ENCODE assay signal across 26 mouse cellular contexts in the genomic region with DNA sequence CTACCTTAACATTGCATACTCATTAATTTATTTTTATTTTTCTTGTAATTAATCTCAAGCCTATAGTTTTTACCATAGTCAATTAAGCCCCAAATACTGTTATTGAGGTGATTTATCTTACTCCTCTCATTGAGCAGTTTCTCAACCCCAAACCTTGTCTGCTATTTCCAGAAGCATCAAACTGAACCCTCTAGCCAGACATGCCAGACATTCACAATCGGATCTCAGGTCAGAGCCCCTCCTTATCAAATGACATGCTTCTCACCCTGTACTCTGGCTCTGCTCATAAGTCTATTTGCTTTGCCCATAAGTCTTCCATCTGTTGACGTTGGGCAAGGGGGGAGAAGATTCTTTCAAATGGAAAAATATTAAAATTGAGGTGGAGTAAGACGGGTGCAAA.
"Had no signal": no experiment of that assay in that cellular context is flagged by ENCODE, and none has a peak within 500 bp of the region (broad histone marks: within the 10 kb centered on the region; RNA-seq: fewer than 3 reads in every experiment).

No protein-coding gene starts in this region.

- H3K4me3 ChIP-seq: gastrocnemius, adult 2 months; heart, embryonic 10.5 days; heart, embryonic 12.5 days; hindbrain, embryonic 10.5 days; hindbrain, embryonic 12.5 days; intestine, embryonic 15.5 days; layer of hippocampus, adult 2 months; left cerebral cortex, adult 2 months; limb, embryonic 13.5 days; liver, embryonic 13.5 days; liver, embryonic 15.5 days had no signal

- H3K36me3 ChIP-seq: heart, embryonic 10.5 days; heart, embryonic 12.5 days; hindbrain, embryonic 10.5 days; hindbrain, embryonic 12.5 days; intestine, embryonic 15.5 days; limb, embryonic 13.5 days; liver, embryonic 13.5 days; liver, embryonic 15.5 days had no signal

- ATAC-seq: hindbrain, embryonic 16.5 days; inflammation-experienced regulatory T-cells, adult 6 months; intestine, embryonic 15.5 days; intestine, postnatal 0 days had no signal

- H3K27me3 ChIP-seq: heart, embryonic 12.5 days; hindbrain, embryonic 12.5 days; intestine, embryonic 15.5 days; limb, embryonic 13.5 days; liver, embryonic 13.5 days; liver, embryonic 15.5 days had no signal

- H3K9ac ChIP-seq: heart, embryonic 12.5 days; hindbrain, embryonic 12.5 days; hindbrain, embryonic 14.5 days; intestine, embryonic 15.5 days; limb, embryonic 13.5 days; liver, embryonic 13.5 days; liver, embryonic 15.5 days had no signal

- H3K4me1 ChIP-seq: heart, embryonic 10.5 days; hindbrain, embryonic 10.5 days; hindbrain, embryonic 12.5 days; intestine, embryonic 15.5 days; liver, embryonic 13.5 days; liver, embryonic 15.5 days had no signal

- DNase-seq: gastrocnemius, adult 2 months; gastrocnemius, postnatal 10 days; gastrocnemius, postnatal 25 days; heart, adult 18-20 months; heart, postnatal 10 days; heart, postnatal 4 days; kidney, adult 8-10 months; kidney, postnatal 14 days; liver; liver, embryonic 13.5 days; lung, adult 18-20 months had no signal

- H3K4me2 ChIP-seq: heart, embryonic 12.5 days; hindbrain, embryonic 12.5 days; hindbrain, embryonic 14.5 days; intestine, embryonic 15.5 days; limb, embryonic 13.5 days; liver, embryonic 11.5 days; liver, embryonic 13.5 days; liver, embryonic 15.5 days had no signal

- H3K9me3 ChIP-seq: heart, embryonic 10.5 days; heart, embryonic 12.5 days; hindbrain, embryonic 10.5 days; hindbrain, embryonic 12.5 days; intestine, embryonic 15.5 days; limb, embryonic 13.5 days; liver, embryonic 13.5 days; liver, embryonic 15.5 days had no signal

- H3K27ac ChIP-seq: gastrocnemius, adult 2 months; heart, embryonic 10.5 days; hindbrain, embryonic 10.5 days; hindbrain, embryonic 12.5 days; hindbrain, embryonic 14.5 days; intestine, embryonic 15.5 days; kidney, postnatal 0 days; layer of hippocampus, adult 2 months; left cerebral cortex, adult 2 months; limb, embryonic 13.5 days; liver, embryonic 13.5 days; liver, embryonic 15.5 days had no signal
